ENCODE assay signal across 28 mouse cellular contexts in genomic region chr17:71207268-71207667, GRCm38 (mm10). TPM values are rescaled to one million over a fixed set of nuclear protein-coding genes. Genes with fewer than 3 reads are reported as not detected.
DNase-seq lines count a peak whose midpoint lies in the region; ATAC-seq and TF ChIP-seq lines count a peak whose summit lies in the region.
"Had no signal": no experiment of that assay in that cellular context is flagged by ENCODE, and none has a peak within 500 bp of the region (broad histone marks: within the 10 kb centered on the region; RNA-seq: fewer than 3 reads in every experiment).

No protein-coding gene starts in this region.

- in situ Hi-C loops in CH12.LX (cut with MboI; ENCODE audit: low pct_ligation_motif_present, low pct_unique_long_range_greater_than_20kb, low sequenced_read_pairs) = no loop called here

- 0 out of 2 replicates have a peak, but pooled peaks cover 5% of the 10 kb centered on the region for H3K36me3 ChIP-seq in heart, embryonic 10.5 days
- H3K36me3 ChIP-seq in CH12.LX (replicated peaks in 1 of 2; ENCODE audit: control insufficient read depth in 1 of 2, insufficient read depth in 1 of 2, low read length in 1 of 2) = peaks cover 0 to 8% of the 10 kb centered on the region in 2 experiments
- peaks cover 24% of the 10 kb centered on the region for H3K36me3 ChIP-seq in liver, embryonic 12.5 days
- peaks cover 9% of the 10 kb centered on the region for H3K36me3 ChIP-seq in liver, postnatal 0 days (replicated peaks; ENCODE audit: insufficient read depth, low read length)
- peaks cover 16% of the 10 kb centered on the region for H3K36me3 ChIP-seq in forebrain, embryonic 10.5 days (replicated peaks)
- H3K36me3 ChIP-seq: intestine, embryonic 15.5 days; kidney, embryonic 15.5 days; lung, embryonic 15.5 days had no signal

- no peak for TF ChIP-seq EP300 in CH12.LX (IDR thresholded peaks at IDR 0.05; ENCODE audit: low read length)
- TF ChIP-seq EP300 in liver, postnatal 0 days (IDR thresholded peaks at IDR 0.05; ENCODE audit: low read depth) = no peak

- no peak for TF ChIP-seq POLR2A in CH12.LX (IDR thresholded peaks at IDR 0.05; ENCODE audit: low read depth, low read length)

- H3K9ac ChIP-seq in CH12.LX (ENCODE audit: insufficient read depth, low read depth) = no peak overlapping the region
- H3K9ac ChIP-seq in liver, embryonic 12.5 days = no peak overlapping the region
- peak overlapping the region; percentile 72 for H3K9ac ChIP-seq in liver, postnatal 0 days (replicated peaks)
- H3K9ac ChIP-seq: intestine, embryonic 15.5 days; kidney, embryonic 15.5 days; limb, embryonic 13.5 days; lung, embryonic 15.5 days had no signal

- dilution Hi-C loops in CH12.LX (cut with MboI; ENCODE audit: extremely low pct_ligation_motif_present, extremely low pct_unique_long_range_greater_than_20kb, low sequenced_read_pairs) = no loop called here

- no peak overlapping the region for H3K4me3 ChIP-seq in heart, embryonic 10.5 days
- no peak overlapping the region for H3K4me3 ChIP-seq in CH12.LX (replicated peaks in 1 of 3; ENCODE audit: low read depth in 2 of 3, low read length in 2 of 3, poor library complexity in 1 of 3)
- H3K4me3 ChIP-seq in liver, embryonic 12.5 days = 0 out of 2 replicates have a peak overlapping the region, but pooled peaks have one; percentile 52
- peak overlapping the region; percentile 58 for H3K4me3 ChIP-seq in liver, postnatal 0 days (ENCODE audit: low read depth, low read length)
- no peak overlapping the region for H3K4me3 ChIP-seq in forebrain, embryonic 10.5 days
- H3K4me3 ChIP-seq: heart, adult 2 months; heart, embryonic 13.5 days; intestine, embryonic 15.5 days; kidney, embryonic 15.5 days; left cerebral cortex, adult 2 months; limb, embryonic 13.5 days; lung, embryonic 15.5 days had no signal

- H3K4me2 ChIP-seq in CH12.LX (ENCODE audit: insufficient read depth, low read depth, poor library complexity, severe bottlenecking) = peak overlapping the region; percentile 17; the same call in 1 of the 2 replicates
- peak overlapping the region; percentile 69 for H3K4me2 ChIP-seq in liver, embryonic 12.5 days
- H3K4me2 ChIP-seq in liver, postnatal 0 days (ENCODE audit: low read depth, low read length) = peak overlapping the region; percentile 57
- H3K4me2 ChIP-seq: intestine, embryonic 15.5 days; kidney, embryonic 15.5 days; limb, embryonic 13.5 days; lung, embryonic 15.5 days; midbrain, embryonic 11.5 days had no signal

- no peaks in the 10 kb centered on the region for H3K9me3 ChIP-seq in heart, embryonic 10.5 days
- peaks cover 5% of the 10 kb centered on the region for H3K9me3 ChIP-seq in CH12.LX (replicated peaks; ENCODE audit: low read length)
- no peaks in the 10 kb centered on the region for H3K9me3 ChIP-seq in liver, embryonic 12.5 days (replicated peaks)
- H3K9me3 ChIP-seq in liver, postnatal 0 days (ENCODE audit: low read length) = no peaks in the 10 kb centered on the region
- peaks cover 9% of the 10 kb centered on the region; the same call in 1 of the 2 replicates for H3K9me3 ChIP-seq in forebrain, embryonic 10.5 days
- H3K9me3 ChIP-seq: intestine, embryonic 15.5 days; kidney, embryonic 15.5 days; lung, embryonic 15.5 days had no signal

- no peak for TF ChIP-seq RAD21 in CH12.LX (IDR thresholded peaks at IDR 0.05; ENCODE audit: low read depth, low read length)

- H3K79me2 ChIP-seq in CH12.LX (replicated peaks; ENCODE audit: control insufficient read depth, extremely low read depth, insufficient read depth, poor library complexity, severe bottlenecking) = peaks cover 25% of the 10 kb centered on the region

- peak; percentile 33 for DNase-seq in heart, embryonic 10.5 days (ENCODE audit: low spot score)
- no peak for DNase-seq in heart, postnatal 4 days
- no peak for DNase-seq in CH12.LX (ENCODE audit: extremely low read depth)
- no peak for DNase-seq in liver, postnatal 0 days
- no peak for DNase-seq in forebrain, embryonic 10.5 days (ENCODE audit: extremely low spot score, low spot score)
- DNase-seq in spleen, postnatal 4 days (ENCODE audit: low spot score in 2 of 2) = no peak
- DNase-seq: adrenal gland, postnatal 25 days; cerebellum, adult 11-12 months; cerebellum, postnatal 14 days; gastrocnemius, postnatal 14 days; heart, adult 2 months; heart, postnatal 14 days; kidney, postnatal 25 days; right cerebral cortex, postnatal 25 days; spleen, adult 18-20 months; thymus, adult 2 months; thymus, postnatal 4 days had no signal

- no peak for TF ChIP-seq CTCF in CH12.LX (conservative IDR thresholded peaks at IDR 0.05 in 1 of 2, IDR thresholded peaks at IDR 0.05 in 1 of 2; ENCODE audit: low read depth in 2 of 2, low read length in 2 of 2)
- TF ChIP-seq CTCF in liver, postnatal 0 days (IDR thresholded peaks at IDR 0.05; ENCODE audit: low read depth) = no peak

- H3K27me3 ChIP-seq in heart, embryonic 10.5 days (ENCODE audit: insufficient read depth, poor library complexity, severe bottlenecking) = no peaks in the 10 kb centered on the region
- H3K27me3 ChIP-seq in CH12.LX (replicated peaks) = no peaks in the 10 kb centered on the region
- H3K27me3 ChIP-seq in liver, embryonic 12.5 days (replicated peaks) = no peaks in the 10 kb centered on the region
- no peaks in the 10 kb centered on the region for H3K27me3 ChIP-seq in liver, postnatal 0 days (ENCODE audit: insufficient read depth, low read length)
- no peaks in the 10 kb centered on the region for H3K27me3 ChIP-seq in forebrain, embryonic 10.5 days (ENCODE audit: poor library complexity, severe bottlenecking)
- H3K27me3 ChIP-seq: heart, embryonic 13.5 days; intestine, embryonic 15.5 days; kidney, embryonic 15.5 days; limb, embryonic 13.5 days; lung, embryonic 15.5 days had no signal

- 89% methylated on average over 3 of the region's 3 CpGs for WGBS in heart, embryonic 10.5 days
- 88% methylated on average over 3 of the region's 3 CpGs for WGBS in liver, embryonic 12.5 days (ENCODE audit: insufficient replicate concordance)
- WGBS in liver, postnatal 0 days (ENCODE audit: insufficient replicate concordance) = 70% methylated on average over 3 of the region's 3 CpGs
- over 99% methylated on average over 3 of the region's 3 CpGs for WGBS in forebrain, embryonic 10.5 days

- no peak overlapping the region for H3K27ac ChIP-seq in heart, embryonic 10.5 days
- no peak overlapping the region; the same call in 1 of the 2 replicates for H3K27ac ChIP-seq in CH12.LX (ENCODE audit: insufficient read depth, low read depth)
- H3K27ac ChIP-seq in liver, embryonic 12.5 days = peak overlapping the region; percentile 66
- H3K27ac ChIP-seq in liver, postnatal 0 days (ENCODE audit: low read depth) = peak overlapping the region; percentile 96
- no peak overlapping the region for H3K27ac ChIP-seq in forebrain, embryonic 10.5 days
- H3K27ac ChIP-seq: heart, adult 2 months; heart, embryonic 13.5 days; hindbrain, postnatal 0 days; intestine, embryonic 15.5 days; kidney, embryonic 15.5 days; left cerebral cortex, adult 2 months; limb, embryonic 13.5 days; lung, embryonic 15.5 days had no signal

- H3K4me1 ChIP-seq in heart, embryonic 10.5 days = peaks cover 28% of the 10 kb centered on the region
- peaks cover 20 to 75% of the 10 kb centered on the region in 2 experiments for H3K4me1 ChIP-seq in CH12.LX (ENCODE audit: control insufficient read depth in 1 of 2, insufficient read depth in 2 of 2)
- H3K4me1 ChIP-seq in liver, embryonic 12.5 days = peaks cover 94% of the 10 kb centered on the region
- H3K4me1 ChIP-seq in liver, postnatal 0 days (ENCODE audit: insufficient read depth) = peaks cover 37% of the 10 kb centered on the region
- H3K4me1 ChIP-seq in forebrain, embryonic 10.5 days = peaks cover 8% of the 10 kb centered on the region

- no peak for ATAC-seq in liver, embryonic 12.5 days
- ATAC-seq in liver, postnatal 0 days = peak; percentile 5; the same call in 1 of the 2 replicates
- ATAC-seq: forebrain, embryonic 14.5 days; hindbrain, postnatal 0 days; midbrain, embryonic 16.5 days had no signal

TF ChIP-seq in CH12.LX, 34 proteins besides CTCF, POLR2A, EP300 and RAD21:
- TF ChIP-seq BHLHE40 (IDR thresholded peaks at IDR 0.05; ENCODE audit: low read depth, low read length) (peak; percentile 37; the same call in 1 of the 2 replicates), ETS1 (conservative IDR thresholded peaks at IDR 0.05; ENCODE audit: low read depth, low read length) (no peak)

RNA-seq across cellular contexts. Expression of gene Lpin2, which starts 24.9 kb away (rescaled TPM):
- polyA plus RNA-seq in heart, embryonic 10.5 days (2016; fragmentation: Nextera tagmentation; extraction: Ambion mirVana) = 20.9 and 24.2 TPM in 2 replicates
- 10 to 100 TPM; 16.3 to 19.5 TPM for total RNA-seq in heart, postnatal 4 days (2021)
- total RNA-seq in CH12.LX (2012; rRNA removed) (25.1 and 28.1 TPM in 2 replicates), CH12.LX (2014; rRNA removed) (25.4 TPM in 2 replicates)
- polyA plus RNA-seq in CH12.LX (2012; ENCODE audit: insufficient read length, low read depth) = 30.4 and 31.4 TPM in 2 replicates
- 40.1 and 42.5 TPM in 2 replicates for polyA plus RNA-seq in liver, embryonic 12.5 days (2016; fragmentation: Nextera tagmentation; extraction: Ambion mirVana)
- polyA plus RNA-seq in liver, postnatal 0 days (2015; fragmentation: Nextera tagmentation; extraction: Ambion mirVana) = 34.0 and 44.5 TPM in 2 replicates
- polyA plus RNA-seq in forebrain, embryonic 10.5 days (2016; fragmentation: Nextera tagmentation; extraction: Ambion mirVana) = 47.6 and 48.0 TPM in 2 replicates

Comparison
In these comparisons a context has a peak if more than half of its experiments do, and no peak if none do; other contexts are left out.
1. H3K27ac ChIP-seq: peak in liver, embryonic 12.5 days (single experiment) and liver, postnatal 0 days (single experiment); none in heart, embryonic 10.5 days (single experiment), CH12.LX (single experiment) and forebrain, embryonic 10.5 days (single experiment).
2. H3K4me3 ChIP-seq: peak in liver, embryonic 12.5 days (single experiment) and liver, postnatal 0 days (single experiment); none in heart, embryonic 10.5 days (single experiment), CH12.LX (0 of 3) and forebrain, embryonic 10.5 days (single experiment).
3. H3K4me2 ChIP-seq: peak in every context shown above with its lines; median percentile 69 in liver, embryonic 12.5 days; 57 in liver, postnatal 0 days; 17 in CH12.LX.